Mouse (Mus musculus) ES-E14 (cell line): ENCODE measurements around the gene Mrtfb. TPM values are rescaled to one million over a fixed set of nuclear protein-coding genes. Genes with fewer than 3 reads are reported as not detected.

ENCODE experiments used
- DNase-seq: peaks from one replicate; pipeline ENCODE4 v3.0.0-alpha.2; 2013; ENCODE audit warnings: low read depth, low spot score
- H3K27ac ChIP-seq: 2 replicates; pipeline ENCODE4 v1.5.1; 2012; ENCODE audit warnings: low read depth, mild to moderate bottlenecking, low read length, moderate library complexity, mixed read lengths; ENCODE audit not compliant: poor library complexity, insufficient read depth, severe bottlenecking
- H3K36me3 ChIP-seq: 2 replicates; pipeline ENCODE4 v1.6.1; 2012; ENCODE audit warnings: mild to moderate bottlenecking, low read length, moderate library complexity, mixed read lengths; ENCODE audit not compliant: control insufficient read depth, poor library complexity, insufficient read depth, severe bottlenecking
- H3K4me1 ChIP-seq, 2 experiments: fragments of 150-350 bp in 1 of 2; sonication (generic) in 1 of 2; 2 replicates each; pipeline ENCODE4 v1.6.1; 2012; ENCODE audit warnings: low read length in 2 of 2, mild to moderate bottlenecking in 1 of 2, mixed read lengths in 1 of 2; ENCODE audit not compliant: control insufficient read depth in 2 of 2, insufficient read depth in 2 of 2, poor library complexity in 1 of 2
- H3K4me3 ChIP-seq, 2 experiments: fragments of 150-350 bp in 1 of 2; sonication (generic) in 1 of 2; 2 replicates each; pipeline ENCODE4 v1.5.1; 2012; ENCODE audit warnings: low read length in 2 of 2, low read depth in 1 of 2, mild to moderate bottlenecking in 1 of 2, mixed read lengths in 1 of 2; ENCODE audit not compliant: insufficient read depth in 1 of 2, poor library complexity in 1 of 2, severe bottlenecking in 1 of 2
- H3K9ac ChIP-seq: 2 replicates; pipeline ENCODE4 v1.6.1; 2012; ENCODE audit warnings: low read depth, mild to moderate bottlenecking, low read length, mixed read lengths; ENCODE audit not compliant: poor library complexity, insufficient read depth, severe bottlenecking
- H3K9me3 ChIP-seq: fragments of 150-350 bp; sonication (generic); 2 replicates; pipeline ENCODE4 v1.6.1; 2012; ENCODE audit warnings: low read depth, mild to moderate bottlenecking, low read length; ENCODE audit not compliant: control insufficient read depth, insufficient read depth
- CHD2 ChIP-seq: IDR thresholded peaks from 2 replicates; pipeline ENCODE4 v1.6.1; 2014; ENCODE audit warnings: mild to moderate bottlenecking, low read depth, low read length, inconsistent platforms
- HCFC1 ChIP-seq: IDR thresholded peaks from 2 replicates; pipeline ENCODE4 v1.6.1; 2012; ENCODE audit warnings: low read length, inconsistent platforms, borderline replicate concordance; ENCODE audit not compliant: insufficient read depth
- MAFK ChIP-seq: IDR thresholded peaks from 2 replicates; pipeline ENCODE4 v1.6.1; 2014; ENCODE audit warnings: mild to moderate bottlenecking, low read depth, low read length, inconsistent platforms; ENCODE audit not compliant: insufficient read depth
- ZC3H11A ChIP-seq: IDR thresholded peaks from 2 replicates; pipeline ENCODE4 v1.6.1; 2012; ENCODE audit warnings: low read depth, mild to moderate bottlenecking, inconsistent platforms, low read length, borderline replicate concordance
- ZNF384 ChIP-seq: IDR thresholded peaks from 2 replicates; pipeline ENCODE4 v1.6.1; 2012; ENCODE audit warnings: low read depth, low read length, inconsistent platforms
- in situ Hi-C, 2 experiments: fragments of 600-800 bp; cut with MboI; formaldehyde crosslinking; loops; one replicate each; pipeline ENCODE4 v1.15.1; 2025; ENCODE audit warnings: low sequenced_read_pairs in 2 of 2, inconsistent platforms in 1 of 2; ENCODE audit not compliant: unreplicated experiment in 2 of 2
- total RNA-seq: library from RNA; depleted of rRNA; stranded (reverse); fragments of 300-350 nt; gene quantifications from 2 replicates; pipeline ENCODE4 v1.2.3, GENCODE M21; 2012

The Mrtfb gene
- total RNA-seq, 1 experiment, result 9.6 TPM

GRCm38 (mm10) chr16:13409530-13410163, 153.4 kb downstream of the Mrtfb start:
- in situ Hi-C loops, result no loop called here
- no peaks in the 10 kb centered on the region for H3K9me3 ChIP-seq
- no peak overlapping the region for H3K27ac ChIP-seq
- peaks cover 23% of the 10 kb centered on the region; the same call in 1 of the 2 replicates for H3K36me3 ChIP-seq
- no peaks in the 10 kb centered on the region for H3K4me1 ChIP-seq
- TF ChIP-seq HCFC1 (no peak), ZNF384 (no peak), MAFK (no peak), ZC3H11A (no peak), CHD2 (no peak)
- DNase-seq, result peak; percentile 48
- H3K4me3 ChIP-seq, result no peak overlapping the region
- H3K9ac ChIP-seq, result no peak overlapping the region

DNA sequence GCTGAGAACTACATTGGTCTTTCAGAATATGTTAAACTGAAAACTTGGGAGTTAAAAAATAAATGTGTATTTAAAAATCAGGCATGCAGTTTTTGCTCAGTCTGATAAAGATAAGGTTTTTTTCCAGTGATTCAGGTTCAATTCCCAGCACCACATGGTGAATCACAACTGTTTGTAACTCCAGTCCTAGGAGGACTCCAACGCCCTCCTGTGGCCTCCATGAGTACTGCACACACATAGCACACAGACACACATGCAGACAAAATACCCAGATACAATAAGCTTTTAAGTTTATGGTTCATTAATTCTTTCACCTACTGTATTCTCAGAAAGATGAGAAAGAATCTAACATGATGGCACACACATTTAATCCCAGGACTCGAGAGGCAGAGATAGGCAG, 154.5 kb downstream of the Mrtfb start:
- no peak for TF ChIP-seq CHD2
- 0 out of 2 replicates have a peak, but pooled peaks have one; percentile 4 for TF ChIP-seq ZC3H11A
- no peak overlapping the region for H3K27ac ChIP-seq
- peaks cover 12% of the 10 kb centered on the region; the same call in 1 of the 2 replicates for H3K36me3 ChIP-seq
- no peaks in the 10 kb centered on the region for H3K9me3 ChIP-seq
- no peak overlapping the region for H3K9ac ChIP-seq
- in situ Hi-C loops, result no loop called here
- no peak overlapping the region for H3K4me3 ChIP-seq
- no peak for DNase-seq
- H3K4me1 ChIP-seq, result no peaks in the 10 kb centered on the region

- no peak overlapping the region for H3K9ac ChIP-seq
- TF ChIP-seq ZNF384, result no peak
- TF ChIP-seq HCFC1, result no peak
- no peak for TF ChIP-seq CHD2
- no peak for TF ChIP-seq MAFK
- no peak for TF ChIP-seq ZC3H11A
- no peak overlapping the region for H3K4me3 ChIP-seq
- in situ Hi-C loops, result no loop called here
- no peak for DNase-seq
- peaks cover 8% of the 10 kb centered on the region; the same call in 1 of the 2 replicates for H3K36me3 ChIP-seq
- H3K4me1 ChIP-seq, result peaks cover 0 to 2% of the 10 kb centered on the region in 2 experiments; a peak in 1 of 4 replicates
- no peak overlapping the region for H3K27ac ChIP-seq
- H3K9me3 ChIP-seq, result no peaks in the 10 kb centered on the region
Measured at GRCm38 (mm10) chr16:13411531-13411930, 155.2 kb downstream of the Mrtfb start.

DNA sequence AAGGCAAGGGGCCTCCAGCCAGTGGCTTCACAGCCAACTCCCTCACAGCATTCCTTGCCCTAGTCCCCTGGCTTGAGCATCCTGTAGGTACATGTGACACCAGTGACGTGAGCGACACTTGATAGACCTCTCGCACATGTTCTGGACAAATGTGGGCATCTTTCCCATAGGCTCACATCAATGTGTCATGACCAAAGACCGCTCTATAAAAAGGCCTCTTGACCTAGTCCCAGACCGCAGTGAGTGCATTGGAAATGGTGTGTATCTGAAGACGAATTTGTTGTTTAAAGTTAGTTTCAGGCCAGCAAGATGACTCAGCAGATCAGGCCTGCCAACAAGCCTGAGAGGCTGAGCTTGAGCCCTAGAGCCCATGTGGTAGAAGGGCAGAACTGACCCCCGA, 158.3 kb downstream of the Mrtfb start:
- Histone ChIP-seq H3K27ac (no peak overlapping the region), H3K36me3 (peaks cover 3% of the 10 kb centered on the region; the same call in 1 of the 2 replicates), H3K9ac (no peak overlapping the region), H3K4me3 (no peak overlapping the region), H3K4me1 (peaks cover 0 to 2% of the 10 kb centered on the region in 2 experiments; a peak in 1 of 4 replicates), H3K9me3 (no peaks in the 10 kb centered on the region)
- TF ChIP-seq ZNF384 (no peak), HCFC1 (no peak), MAFK (no peak), ZC3H11A (no peak), CHD2 (no peak)
- no peak for DNase-seq
- in situ Hi-C loops, result no loop called here

DNA sequence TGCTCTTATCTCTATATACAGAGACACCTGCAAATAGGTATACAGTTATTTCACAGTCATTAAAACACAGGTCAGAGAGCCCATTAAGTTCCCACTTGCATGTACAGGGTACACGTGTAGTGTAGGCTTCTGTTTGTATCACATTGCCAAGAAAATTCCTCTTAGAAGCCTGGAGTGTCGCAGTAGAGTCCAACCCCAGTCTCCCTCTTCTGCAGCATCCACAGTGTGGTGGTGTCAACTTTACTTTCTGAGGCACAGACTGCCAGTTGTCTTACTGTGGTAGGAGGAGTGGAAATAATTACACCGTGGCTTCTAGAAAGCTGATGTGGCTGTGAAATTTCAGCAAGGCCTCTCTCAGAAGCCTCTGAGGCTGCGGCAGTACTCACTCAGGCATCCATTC, 158.7 kb downstream of the Mrtfb start:
- DNase-seq, result no peak
- in situ Hi-C loops, result no loop called here
- Histone ChIP-seq H3K36me3 (peaks cover 2% of the 10 kb centered on the region; the same call in 1 of the 2 replicates), H3K9me3 (no peaks in the 10 kb centered on the region), H3K9ac (no peak overlapping the region), H3K4me1 (peaks cover 0 to 2% of the 10 kb centered on the region in 2 experiments; a peak in 1 of 4 replicates), H3K27ac (no peak overlapping the region), H3K4me3 (no peak overlapping the region)
- TF ChIP-seq MAFK (no peak), HCFC1 (no peak), CHD2 (no peak), ZNF384 (no peak), ZC3H11A (no peak)
